Mouse (Mus musculus) heart, postnatal 14 days (tissue): ENCODE results near the gene Fcrlb. TPM values are rescaled to one million over a fixed set of nuclear protein-coding genes. Genes with fewer than 3 reads are reported as not detected.
A peak's percentile ranks its signal among the peaks of the same experiment; 100 is the strongest.

ENCODE experiments used
- DNase-seq, 2 experiments: peaks; one replicate each; pipeline ENCODE4 v3.0.0; 2021 to 2022
- intact Hi-C: fragments of 180-260 bp; cut with DNase I; formaldehyde crosslinking; loops from one replicate; pipeline ENCODE4 v1.15.1; 2025
- total RNA-seq, 2 experiments: library from RNA; stranded (reverse); gene quantifications; 2 replicates each; pipeline ENCODE4 v1.2.3; 2021

The Fcrlb gene
- total RNA-seq, 2 experiments from 2014 or later = not detected

GRCm38 (mm10) chr1:170908341-170908740 is 4.4 kb downstream of the Fcrlb start:
- intact Hi-C loops = no loop called here
- no peak for DNase-seq

GRCm38 (mm10) chr1:170907456-170908191 is 5.1 kb downstream of the Fcrlb start:
- intact Hi-C loops = no loop called here
- peak; percentile 19 to 23 for DNase-seq

GRCm38 (mm10) chr1:170907111-170907455 is 5.7 kb downstream of the Fcrlb start:
- intact Hi-C loops = no loop called here
- no peak for DNase-seq

- intact Hi-C loops = no loop called here
- DNase-seq = no peak
Observed at GRCm38 (mm10) chr1:170903485-170903884, 9.3 kb downstream of the Fcrlb start.

GRCm38 (mm10) chr1:170901536-170902238 is 11.1 kb downstream of the Fcrlb start:
- intact Hi-C loops = loop anchor here (1.0 kb wide), 2 partner anchors 91 to 95 kb away; no protein-coding TSS in a partner anchor
- peak; percentile 82 to 91 for DNase-seq

GRCm38 (mm10) chr1:170900799-170901467 is 11.8 kb downstream of the Fcrlb start:
- intact Hi-C loops = loop anchor here (1.0 kb wide), 2 partner anchors 91 to 95 kb away; no protein-coding TSS in a partner anchor
- DNase-seq = peak; percentile 27 to 71

- intact Hi-C loops = no loop called here
- DNase-seq = peak in 1 of 2 experiments; percentile 5
Observed at GRCm38 (mm10) chr1:170898413-170899075, 14.2 kb downstream of the Fcrlb start.

- intact Hi-C loops = no loop called here
- DNase-seq = no peak
Observed at GRCm38 (mm10) chr1:170896651-170897281, 16.0 kb downstream of the Fcrlb start.

GRCm38 (mm10) chr1:170894603-170895602 is 17.8 kb downstream of the Fcrlb start:
- intact Hi-C loops = no loop called here
- peak in 1 of 2 experiments; percentile 6 for DNase-seq

GRCm38 (mm10) chr1:170892279-170892678 is 20.5 kb downstream of the Fcrlb start:
- DNase-seq = no peak
- intact Hi-C loops = no loop called here

- DNase-seq = no peak
- intact Hi-C loops = no loop called here
Observed at GRCm38 (mm10) chr1:170891646-170892045, 21.1 kb downstream of the Fcrlb start.

GRCm38 (mm10) chr1:170889310-170889709 is 23.4 kb downstream of the Fcrlb start:
- intact Hi-C loops = no loop called here
- no peak for DNase-seq

GRCm38 (mm10) chr1:170886044-170886458 is 26.7 kb downstream of the Fcrlb start:
- intact Hi-C loops = no loop called here
- no peak for DNase-seq

- peak; percentile 81 to 86 for DNase-seq
- intact Hi-C loops = no loop called here
Observed at GRCm38 (mm10) chr1:170884978-170885561, 27.7 kb downstream of the Fcrlb start, which contains the start of the genes Gm26620 and Dusp12. Gene Gm26620 (plus strand): TSS chr1:170885065. Gene Dusp12 (minus strand): TSS chr1:170885540.

GRCm38 (mm10) chr1:170884390-170884789 is 28.4 kb downstream of the Fcrlb start:
- intact Hi-C loops = no loop called here
- no peak for DNase-seq

GRCm38 (mm10) chr1:170882915-170883485 is 29.7 kb downstream of the Fcrlb start:
- intact Hi-C loops = no loop called here
- no peak for DNase-seq

- DNase-seq = no peak
- intact Hi-C loops = no loop called here
Observed at GRCm38 (mm10) chr1:170876906-170877305, 35.8 kb downstream of the Fcrlb start.

- DNase-seq = no peak
- intact Hi-C loops = no loop called here
Observed at GRCm38 (mm10) chr1:170875676-170876075, 37.1 kb downstream of the Fcrlb start.
